Mouse (Mus musculus) adipocyte (in vitro differentiated cells): ENCODE measurements around the gene Atad1.
"Not testable (repeated sequence)": the region's sequence is repeated elsewhere in the genome, so short reads cannot be mapped to it uniquely, and the experiment has no call there.

ENCODE experiments used
- DNase-seq: peaks from one replicate; pipeline ENCODE4 v3.0.0-alpha.2; 2016; ENCODE audit warnings: low spot score

The Atad1 gene

GRCm38 (mm10) chr19:32675766-32676165, 63.8 kb downstream of the Atad1 start:
- DNase-seq = no peak

- DNase-seq = not testable (repeated sequence)
Observed at GRCm38 (mm10) chr19:32667830-32668229, 71.8 kb downstream of the Atad1 start.

- DNase-seq = no peak
Observed at GRCm38 (mm10) chr19:32665243-32665642, 74.3 kb downstream of the Atad1 start.

GRCm38 (mm10) chr19:32662936-32663335, 76.7 kb downstream of the Atad1 start:
- no peak for DNase-seq

GRCm38 (mm10) chr19:32659346-32659745, 80.2 kb downstream of the Atad1 start:
- DNase-seq = peak; percentile 38

- no peak for DNase-seq
Observed at GRCm38 (mm10) chr19:32653630-32654362, 85.8 kb downstream of the Atad1 start.

- no peak for DNase-seq
Observed at GRCm38 (mm10) chr19:32653122-32653521, 86.5 kb downstream of the Atad1 start.

- DNase-seq = no peak
Observed at GRCm38 (mm10) chr19:32651046-32651445, 88.5 kb downstream of the Atad1 start.

GRCm38 (mm10) chr19:32648019-32648571, 91.5 kb downstream of the Atad1 start:
- DNase-seq = no peak

- no peak for DNase-seq
Observed at GRCm38 (mm10) chr19:32646382-32646781, 93.2 kb downstream of the Atad1 start.

GRCm38 (mm10) chr19:32645939-32646338, 93.6 kb downstream of the Atad1 start:
- no peak for DNase-seq

GRCm38 (mm10) chr19:32643642-32644041, 95.9 kb downstream of the Atad1 start:
- no peak for DNase-seq

- DNase-seq = no peak
Observed at GRCm38 (mm10) chr19:32641995-32642394, 97.6 kb downstream of the Atad1 start.

- no peak for DNase-seq
Observed at GRCm38 (mm10) chr19:32641535-32641934, 98.1 kb downstream of the Atad1 start.

- DNase-seq = no peak
Observed at GRCm38 (mm10) chr19:32638276-32638903, 101.2 kb downstream of the Atad1 start.

- peak; percentile 26 for DNase-seq
Observed at GRCm38 (mm10) chr19:32637357-32638275, 102.0 kb downstream of the Atad1 start.

GRCm38 (mm10) chr19:32634916-32635315, 104.7 kb downstream of the Atad1 start:
- DNase-seq = no peak

- DNase-seq = no peak
Observed at GRCm38 (mm10) chr19:32628572-32629132, 110.9 kb downstream of the Atad1 start.

- no peak for DNase-seq
Observed at GRCm38 (mm10) chr19:32627631-32628030, 112.0 kb downstream of the Atad1 start.

- DNase-seq = no peak
Observed at GRCm38 (mm10) chr19:32626768-32627331, 112.7 kb downstream of the Atad1 start.

- DNase-seq = no peak
Observed at GRCm38 (mm10) chr19:32622142-32622541, 117.4 kb downstream of the Atad1 start.
